Mouse (Mus musculus): Measurements from ENCODE around the gene Poc5.
A peak's percentile ranks its signal among the peaks of the same experiment; 100 is the strongest.

Gene Poc5

DNA sequence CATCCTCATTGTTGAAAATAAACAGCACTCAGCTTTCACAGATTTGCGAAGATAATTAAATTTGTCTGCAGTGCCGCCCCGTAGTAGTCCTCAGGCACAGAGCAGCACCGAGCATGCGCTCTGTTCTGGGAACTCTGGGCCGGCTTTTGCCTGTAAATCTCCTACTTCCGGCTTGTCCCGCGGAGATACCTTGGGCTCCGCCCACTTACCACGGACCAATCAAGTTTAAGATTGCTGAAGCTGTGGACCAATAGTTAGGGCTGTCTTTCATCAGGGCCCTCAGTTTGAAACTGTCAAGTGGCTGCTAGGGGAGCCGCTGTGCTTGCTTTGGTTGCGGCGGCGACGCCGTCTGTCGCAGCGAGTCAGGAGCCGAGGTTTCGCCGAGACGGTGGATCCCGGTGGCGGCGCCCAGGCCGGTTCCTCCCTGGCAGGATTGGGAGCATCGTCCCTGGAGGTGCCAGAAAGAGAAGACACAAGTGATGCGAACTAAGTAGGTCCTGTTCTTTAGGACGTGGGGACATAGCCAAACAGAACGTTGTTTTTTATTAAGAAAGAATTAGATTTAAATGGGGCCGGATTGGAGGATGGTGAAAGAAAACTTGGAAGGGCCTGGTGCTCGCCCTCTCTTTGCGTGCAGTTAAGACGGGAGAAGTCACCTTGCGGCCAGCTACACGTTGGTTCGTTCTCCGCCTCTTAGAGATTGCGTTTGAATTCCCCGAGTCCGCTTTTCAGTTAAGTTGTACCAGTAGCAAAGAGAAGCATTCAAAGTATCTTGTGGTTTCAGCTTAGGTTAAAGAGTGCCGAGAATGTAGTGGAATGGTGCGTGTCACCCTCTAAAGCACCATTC, at the start of gene Poc5:
Gene Poc5, plus strand, starts transcription at position 253 of the 847 bp plus-strand sequence.
- DNase-seq (ENCODE audit: low spot score in 2 of 2): peak; percentile 100

DNA sequence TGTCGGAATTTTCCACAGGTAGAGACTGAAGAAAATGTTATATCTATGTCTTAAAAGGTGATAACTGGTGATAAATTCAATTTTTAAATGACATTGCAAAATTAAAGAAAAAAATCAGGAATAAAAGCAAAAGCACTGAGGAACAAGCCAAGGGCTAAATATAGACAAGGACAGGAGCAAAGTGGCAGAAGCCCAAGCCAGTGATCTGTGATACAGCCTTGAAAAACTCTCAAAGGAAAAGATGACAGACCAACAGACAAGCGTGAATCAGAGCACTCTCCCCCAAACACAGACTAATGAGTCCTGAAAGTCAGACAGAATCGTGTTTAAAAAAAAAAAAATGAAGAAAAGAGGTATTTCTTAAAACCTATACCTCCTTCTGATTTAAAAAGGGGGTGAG, 46.6 kb upstream of the Poc5 start:
- no peak for DNase-seq (ENCODE audit: low spot score in 2 of 2)

GRCm38 (mm10) chr13:96344778-96345177, 43.3 kb upstream of the Poc5 start:
- no peak for DNase-seq (ENCODE audit: low spot score in 2 of 2)

- DNase-seq (ENCODE audit: low spot score in 2 of 2): no peak
These were observed 41.5 kb upstream of the Poc5 start for GRCm38 (mm10) chr13:96346581-96346980.

GRCm38 (mm10) chr13:96350207-96350606, 37.9 kb upstream of the Poc5 start:
- DNase-seq (ENCODE audit: low spot score in 2 of 2): no peak

- DNase-seq (ENCODE audit: low spot score in 2 of 2): peak in 1 of 2 experiments; percentile 16
These were observed 36.8 kb upstream of the Poc5 start for GRCm38 (mm10) chr13:96351264-96351663.

- no peak for DNase-seq (ENCODE audit: low spot score in 2 of 2)
These were observed 12.6 kb upstream of the Poc5 start for GRCm38 (mm10) chr13:96375519-96375918.

DNA sequence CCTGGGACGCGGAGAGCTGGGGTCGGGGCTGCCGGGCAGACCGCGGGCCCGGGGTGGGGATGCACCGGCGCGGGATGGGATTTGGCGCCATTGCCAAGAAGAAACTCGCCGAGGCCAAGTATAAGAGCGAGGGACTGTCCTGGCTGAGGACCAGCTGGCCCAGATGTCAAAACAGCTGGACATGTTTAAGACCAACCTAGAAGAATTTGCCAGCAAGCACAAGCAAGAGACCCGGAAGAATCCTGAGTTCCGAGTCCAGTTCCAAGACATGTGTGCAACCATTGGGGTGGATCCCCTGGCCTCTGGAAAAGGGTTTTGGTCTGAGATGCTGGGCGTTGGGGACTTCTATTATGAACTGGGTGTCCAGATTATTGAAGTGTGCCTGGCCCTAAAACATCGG, 11.2 kb upstream of the Poc5 start:
- DNase-seq (ENCODE audit: low spot score in 2 of 2): no peak

GRCm38 (mm10) chr13:96377883-96378282, 10.2 kb upstream of the Poc5 start:
- no peak for DNase-seq (ENCODE audit: low spot score in 2 of 2)

- no peak for DNase-seq (ENCODE audit: low spot score in 2 of 2)
These were observed 1.2 kb downstream of the Poc5 start for GRCm38 (mm10) chr13:96389301-96389700.

GRCm38 (mm10) chr13:96401251-96401650, 13.2 kb downstream of the Poc5 start:
- no peak for DNase-seq (ENCODE audit: low spot score in 2 of 2)

DNA sequence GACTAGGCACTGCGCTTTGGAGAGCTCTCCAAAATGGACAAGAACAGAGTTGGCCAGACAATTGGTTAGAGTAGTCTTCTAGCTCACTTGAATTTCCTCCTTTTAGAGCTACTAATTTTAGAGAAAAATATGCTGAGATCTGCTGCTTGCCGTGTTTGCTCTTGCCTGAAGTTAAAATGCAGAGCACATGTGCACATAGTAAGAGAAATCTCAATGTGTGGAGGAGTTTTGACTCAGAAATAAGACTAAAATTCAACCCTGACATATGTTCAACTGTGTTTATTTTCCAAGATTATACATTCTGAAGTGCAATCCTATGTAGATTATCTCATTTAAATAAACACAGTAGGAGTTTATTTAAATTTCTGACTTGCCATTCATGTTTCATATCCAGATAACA, 17.4 kb downstream of the Poc5 start:
- DNase-seq (ENCODE audit: low spot score in 2 of 2): no peak

GRCm38 (mm10) chr13:96407040-96407439, 18.9 kb downstream of the Poc5 start:
- peak; percentile 35 to 46 for DNase-seq (ENCODE audit: low spot score in 2 of 2)

GRCm38 (mm10) chr13:96408786-96409185, 20.7 kb downstream of the Poc5 start:
- no peak for DNase-seq (ENCODE audit: low spot score in 2 of 2)

DNA sequence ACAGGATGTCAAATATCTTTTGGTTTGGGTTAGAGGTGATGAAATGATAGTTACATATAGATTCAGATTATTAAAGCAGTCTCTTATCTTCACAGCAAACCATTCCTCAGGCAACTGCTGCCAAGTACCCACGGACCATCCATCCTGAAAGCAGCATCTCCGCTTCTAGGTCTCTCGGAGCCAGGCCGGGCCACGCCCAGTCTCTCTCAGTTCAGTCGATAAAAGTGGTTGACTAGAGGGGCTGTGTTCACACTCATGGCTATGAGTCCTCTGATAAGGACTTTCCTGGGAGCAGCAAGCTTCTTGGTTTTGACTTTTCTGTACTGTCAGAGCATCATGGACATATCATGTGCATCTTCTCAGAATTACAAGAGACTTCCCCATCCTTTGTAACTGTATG, 26.3 kb downstream of the Poc5 start:
- DNase-seq (ENCODE audit: low spot score in 2 of 2): no peak

- DNase-seq (ENCODE audit: low spot score in 2 of 2): no peak
These were observed 28.3 kb downstream of the Poc5 start for GRCm38 (mm10) chr13:96416380-96416779.

DNA sequence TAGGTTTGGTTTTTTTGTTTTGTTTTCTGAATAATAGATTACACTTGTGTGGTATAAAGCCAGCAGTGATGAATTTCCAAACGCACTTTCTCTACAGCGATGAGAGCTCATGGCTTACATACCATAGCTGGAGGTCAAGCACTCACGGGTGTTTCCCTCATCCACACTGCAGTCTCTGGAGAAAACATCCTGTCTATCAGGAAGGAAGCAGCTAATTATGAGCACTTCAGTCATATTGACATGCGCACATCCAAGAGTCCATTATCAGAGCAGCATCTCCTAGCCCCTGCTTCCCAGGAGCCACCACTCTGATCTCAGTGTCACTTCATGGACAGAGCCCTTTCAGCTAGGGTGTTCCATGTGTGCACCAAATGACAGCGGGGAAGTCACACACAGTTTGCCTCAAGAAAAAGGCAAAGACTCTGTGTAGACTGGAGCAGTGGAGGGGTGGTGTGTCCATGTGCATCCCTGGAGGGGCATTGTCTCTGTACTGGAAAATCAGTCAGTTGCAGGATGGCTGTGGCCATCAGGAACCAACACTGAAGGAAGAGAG, 29.2 kb downstream of the Poc5 start:
- no peak for DNase-seq (ENCODE audit: low spot score in 2 of 2)

DNA sequence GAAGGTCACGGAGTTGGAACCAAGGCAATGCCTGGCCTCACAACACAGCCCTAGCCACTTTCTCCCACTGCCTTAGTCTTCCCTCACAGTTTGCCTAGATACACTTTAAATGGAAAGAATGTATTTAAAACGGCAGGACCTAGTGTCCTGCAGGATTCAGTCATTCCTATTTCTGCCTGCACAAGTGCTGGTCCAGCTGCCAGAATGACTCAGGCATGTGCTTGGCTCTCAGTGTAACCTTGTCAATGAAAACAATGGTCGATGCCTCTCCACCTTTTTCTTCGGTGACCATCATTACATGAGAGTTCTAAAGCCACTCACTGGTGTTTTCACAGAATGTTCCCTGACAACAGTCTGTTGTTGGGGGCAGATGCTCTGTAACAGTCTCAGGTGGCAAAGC, 30.4 kb downstream of the Poc5 start:
- DNase-seq (ENCODE audit: low spot score in 2 of 2): no peak

DNA sequence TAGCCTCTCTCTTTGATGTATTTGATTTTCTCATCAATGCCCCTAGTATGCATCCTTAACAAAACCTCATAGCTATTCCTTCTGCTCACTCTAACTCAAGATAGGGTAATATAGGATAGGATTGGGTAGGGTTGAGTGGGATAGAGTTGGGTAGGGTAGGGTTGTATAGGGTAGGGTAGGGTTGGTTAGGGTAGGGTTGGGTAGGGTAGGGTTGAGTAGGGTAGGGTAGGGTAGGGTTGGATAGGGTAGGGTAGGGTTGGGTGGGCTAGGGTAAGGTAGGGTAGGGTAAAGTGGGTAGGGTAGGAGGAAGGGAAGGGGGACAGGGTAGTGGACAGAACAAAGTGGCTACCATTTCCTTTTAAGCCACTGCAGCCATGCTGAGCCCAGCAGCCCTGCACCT, 33.1 kb downstream of the Poc5 start:
- no peak for DNase-seq (ENCODE audit: low spot score in 2 of 2)

- DNase-seq (ENCODE audit: low spot score in 2 of 2): no peak
These were observed 36.6 kb downstream of the Poc5 start for GRCm38 (mm10) chr13:96424496-96425274.

DNA sequence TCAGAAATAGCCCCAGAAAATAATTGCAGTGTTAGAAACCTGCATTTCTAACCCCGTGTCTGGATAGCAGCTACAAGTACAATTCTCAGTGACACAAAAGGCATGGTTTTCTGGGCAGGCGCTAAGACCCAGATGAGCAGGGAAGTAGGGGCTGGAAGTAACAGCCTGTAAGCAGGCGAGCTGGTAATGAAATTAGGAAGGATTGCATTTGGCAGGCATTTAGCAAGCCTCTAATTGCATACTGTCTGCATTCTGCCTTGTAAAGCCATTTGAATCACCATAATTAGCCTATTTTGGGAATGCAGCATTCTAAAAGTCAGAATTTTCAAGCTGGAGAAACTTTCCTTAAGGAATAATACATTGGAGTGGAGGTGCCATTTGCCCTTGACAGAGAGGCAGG, 38.0 kb downstream of the Poc5 start:
- peak in 1 of 2 experiments; percentile 22 for DNase-seq (ENCODE audit: low spot score in 2 of 2)

DNA sequence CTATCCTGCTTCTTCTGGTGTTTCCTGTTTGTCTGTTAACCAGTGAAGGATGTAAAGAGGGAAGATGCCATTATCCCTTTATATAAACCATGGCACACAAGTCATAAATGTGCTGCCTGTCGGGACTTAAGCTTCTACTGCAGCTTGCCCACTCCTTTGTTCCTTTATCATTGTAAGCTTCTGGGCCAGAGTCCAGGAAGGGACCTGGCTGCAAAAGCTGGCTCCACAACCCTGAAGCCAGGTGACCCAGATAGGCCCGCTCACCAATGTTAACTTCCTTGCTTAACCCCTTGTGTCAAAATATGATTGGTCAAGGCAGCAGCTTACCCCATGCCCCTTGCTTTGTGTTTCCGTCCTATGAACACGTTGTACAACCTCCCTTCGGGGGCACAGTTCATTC, 40.4 kb downstream of the Poc5 start:
- no peak for DNase-seq (ENCODE audit: low spot score in 2 of 2)
